Mouse (Mus musculus) liver, embryonic 14.5 days (tissue): ENCODE data around the gene Sipa1. TPM values are rescaled to one million over a fixed set of nuclear protein-coding genes. Genes with fewer than 3 reads are reported as not detected.

Experiments
- ATAC-seq: fragments of 200-750 bp; cut with Nextera tagmentation; 2 replicates; pipeline ENCODE4 v1.8.0; 2017; ENCODE audit warnings: moderate number of reproducible peaks, mild to moderate bottlenecking, moderate library complexity; ENCODE audit not compliant: insufficient read depth
- DNase-seq, 3 experiments: peaks; one replicate each; pipeline ENCODE4 v3.0.0-alpha.2; 2012 to 2013; ENCODE audit warnings: low read depth in 3 of 3, low spot score in 3 of 3
- H3K27ac ChIP-seq: fragments of 300-500 bp; sonication (generic); 2 replicates; pipeline ENCODE4 v1.5.1; 2014; ENCODE audit warnings: moderate library complexity, mild to moderate bottlenecking, control low read depth, inconsistent platforms
- H3K27me3 ChIP-seq: fragments of 300-500 bp; sonication (generic); 2 replicates; pipeline ENCODE4 v1.6.1; 2014; ENCODE audit warnings: mild to moderate bottlenecking, low read length, moderate library complexity; ENCODE audit not compliant: control insufficient read depth, insufficient read depth
- H3K36me3 ChIP-seq: fragments of 300-500 bp; sonication (generic); replicated peaks from 2 replicates; pipeline ENCODE4 v1.6.1; 2014; ENCODE audit warnings: low read depth; ENCODE audit not compliant: control insufficient read depth, insufficient read depth
- H3K4me1 ChIP-seq, 2 experiments: fragments of 200-500 bp in 1 of 2; fragments of 300-500 bp in 1 of 2; sonication (generic) in 1 of 2; replicated peaks; 2 replicates each; pipeline ENCODE4 v1.6.1; 2012 to 2014; ENCODE audit warnings: antibody characterized with exemption in 1 of 2, inconsistent platforms in 1 of 2, low read length in 1 of 2; ENCODE audit not compliant: control insufficient read depth in 2 of 2, insufficient read depth in 2 of 2
- H3K4me2 ChIP-seq: fragments of 300-500 bp; sonication (generic); 2 replicates; pipeline ENCODE4 v1.6.1; 2014; ENCODE audit warnings: low read depth, mild to moderate bottlenecking, control low read depth, moderate library complexity
- H3K4me3 ChIP-seq, 2 experiments: fragments of 200-500 bp in 1 of 2; fragments of 300-500 bp in 1 of 2; sonication (generic) in 1 of 2; 2 replicates each; pipeline ENCODE4 v1.5.1; 2012 to 2014; ENCODE audit warnings: low read depth in 2 of 2, low read length in 2 of 2, mild to moderate bottlenecking in 2 of 2, control low read depth in 1 of 2, inconsistent platforms in 1 of 2, moderate library complexity in 1 of 2; ENCODE audit not compliant: insufficient read depth in 1 of 2
- H3K9ac ChIP-seq: fragments of 300-500 bp; sonication (generic); replicated peaks from 2 replicates; pipeline ENCODE4 v1.6.1; 2014; ENCODE audit warnings: mild to moderate bottlenecking, control low read depth, moderate library complexity
- H3K9me3 ChIP-seq: fragments of 300-500 bp; sonication (generic); 2 replicates; pipeline ENCODE4 v1.6.1; 2016; ENCODE audit warnings: low read length, mixed read lengths; ENCODE audit not compliant: control insufficient read depth
- CTCF ChIP-seq: IDR thresholded peaks from 2 replicates; pipeline ENCODE4 v1.5.1; 2016; ENCODE audit warnings: antibody characterized with exemption, low read depth, control low read depth
- EP300 ChIP-seq: IDR thresholded peaks from 2 replicates; pipeline ENCODE4 v1.6.1; 2016; ENCODE audit warnings: antibody characterized with exemption, low read depth
- WGBS: fragments of 180-500 bp; shearing (Covaris S2); extraction: QIAGEN DNeasy Blood & Tissue Kit; methylation state at CpG from one replicate; pipeline ENCODE4 v1.1.7; 2014; ENCODE audit not compliant: insufficient replicate concordance; 5-methylcytosine and 5-hydroxymethylcytosine counted together
- polyA plus RNA-seq, 2 experiments: library from polyadenylated mRNA; depleted of rRNA in 1 of 2; stranded (reverse) in 1 of 2; unstranded in 1 of 2; fragments of >200 nt; fragmentation: Nextera tagmentation in 1 of 2; extraction: Ambion mirVana in 1 of 2; gene quantifications; 2 replicates each; pipeline versions ENCODE4 v1.2.1 to v1.2.3; 2012 to 2014

The Sipa1 gene
- polyA plus RNA-seq, 2 experiments = 14.3 to 27.5 TPM

DNA sequence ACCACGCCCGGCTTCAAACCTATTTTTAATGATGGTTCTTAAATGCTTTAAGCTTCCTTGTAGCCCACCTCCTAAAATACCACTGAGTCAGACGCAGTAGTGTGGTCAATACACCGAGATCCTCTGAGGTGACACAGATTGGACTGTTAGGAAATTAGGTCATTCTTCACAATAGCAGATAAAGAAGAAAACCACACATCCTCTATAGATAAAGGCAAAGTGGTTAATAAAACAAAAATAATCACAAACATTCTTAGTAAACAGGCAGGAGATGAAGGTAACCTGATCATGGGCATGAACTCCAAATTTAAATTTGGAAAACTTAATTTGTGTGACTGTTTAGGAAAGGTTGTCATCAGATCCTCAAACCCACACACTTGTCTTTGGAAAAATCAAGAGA lies 43.5 kb downstream of the Sipa1 start:
- TF ChIP-seq CTCF (no peak), EP300 (no peak)
- ATAC-seq = no peak
- DNase-seq = no peak
- 31% methylated on average over 4 of the region's 4 CpGs for WGBS
- Histone ChIP-seq H3K4me1 (no peaks in the 10 kb centered on the region), H3K27ac (no peak overlapping the region), H3K9ac (no peak overlapping the region), H3K9me3 (no peaks in the 10 kb centered on the region), H3K27me3 (no peaks in the 10 kb centered on the region), H3K4me2 (no peak overlapping the region), H3K4me3 (no peak overlapping the region), H3K36me3 (no peaks in the 10 kb centered on the region)

- TF ChIP-seq CTCF = no peak
- no peak for TF ChIP-seq EP300
- ATAC-seq = no peak
Measured at GRCm38 (mm10) chr19:5614953-5615352, 48.6 kb downstream of the Sipa1 start.

GRCm38 (mm10) chr19:5612762-5613411 lies 50.6 kb downstream of the Sipa1 start:
- Histone ChIP-seq H3K9me3 (no peaks in the 10 kb centered on the region), H3K4me2 (no peak overlapping the region), H3K4me1 (peaks cover 19 to 28% of the 10 kb centered on the region in 2 experiments), H3K4me3 (no peak overlapping the region), H3K27ac (no peak overlapping the region), H3K27me3 (no peaks in the 10 kb centered on the region), H3K9ac (peak overlapping the region; percentile 28; the same call in 1 of the 2 replicates), H3K36me3 (peaks cover 10% of the 10 kb centered on the region)
- ATAC-seq = no peak
- TF ChIP-seq CTCF (no peak), EP300 (peak; percentile 66; the same call in 1 of the 2 replicates)
- 20% methylated on average over 3 of the region's 3 CpGs for WGBS
- DNase-seq = no peak

More at GRCm38 (mm10) chr19:5614953-5615352, 48.6 kb downstream of the Sipa1 start:
- no peak overlapping the region for H3K27ac ChIP-seq
- no peaks in the 10 kb centered on the region for H3K9me3 ChIP-seq
- WGBS = 70% methylated on average over 2 of the region's 2 CpGs
- no peak for DNase-seq
- H3K4me3 ChIP-seq = no peak overlapping the region
- no peak overlapping the region for H3K4me2 ChIP-seq
- no peaks in the 10 kb centered on the region for H3K27me3 ChIP-seq
- peaks cover 19 to 21% of the 10 kb centered on the region in 2 experiments for H3K4me1 ChIP-seq
- no peaks in the 10 kb centered on the region for H3K36me3 ChIP-seq
- H3K9ac ChIP-seq = no peak overlapping the region

DNA sequence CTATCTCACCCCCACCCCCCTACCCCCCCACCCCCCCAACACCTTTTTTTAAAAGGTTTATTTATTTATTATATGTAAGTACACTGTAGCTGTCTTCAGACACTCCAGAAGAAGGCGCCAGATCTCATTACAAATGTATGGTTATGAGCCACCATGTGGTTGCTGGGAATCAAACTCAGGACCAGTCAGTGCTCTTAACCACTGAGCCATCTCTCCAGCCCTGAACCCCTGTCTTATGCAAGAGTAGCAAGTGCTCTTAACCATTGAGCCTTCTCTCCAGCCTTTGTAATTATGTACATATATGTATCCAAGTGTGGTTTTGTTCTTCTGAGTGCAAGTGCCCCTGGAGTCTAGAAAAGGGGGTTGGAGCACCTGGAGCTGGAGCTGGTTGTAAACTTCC lies 51.5 kb downstream of the Sipa1 start:
- WGBS = 82% methylated on average over 1 of the region's 1 CpGs
- DNase-seq (no peak), ATAC-seq (no peak)
- Histone ChIP-seq H3K9me3 (no peaks in the 10 kb centered on the region), H3K4me2 (no peak overlapping the region), H3K4me3 (no peak overlapping the region), H3K27ac (no peak overlapping the region), H3K27me3 (no peaks in the 10 kb centered on the region), H3K9ac (no peak overlapping the region), H3K4me1 (peaks cover 19 to 28% of the 10 kb centered on the region in 2 experiments), H3K36me3 (peaks cover 19% of the 10 kb centered on the region)
- TF ChIP-seq CTCF (no peak), EP300 (no peak)

- peak within 1 kb of the TSS; percentile 65 for H3K27ac ChIP-seq
- H3K4me3 ChIP-seq = peak within 1 kb of the TSS; percentile 76 to 79
- DNase-seq (peak; percentile 73 to 84 (median 73)), ATAC-seq (peak; percentile 89)
- WGBS = 1% methylated on average over 55 of the region's 55 CpGs
- H3K4me1 ChIP-seq = peaks cover 19 to 28% of the 10 kb centered on the region in 2 experiments
- peaks cover 32% of the 10 kb centered on the region for H3K36me3 ChIP-seq
- no peaks in the 10 kb centered on the region for H3K27me3 ChIP-seq
- 0 out of 2 replicates have a peak, but pooled peaks have one; percentile 21 for TF ChIP-seq CTCF
- no peak for TF ChIP-seq EP300
- H3K4me2 ChIP-seq = peak within 1 kb of the TSS; percentile 63
- H3K9ac ChIP-seq = peak within 1 kb of the TSS; percentile 75
- H3K9me3 ChIP-seq = no peaks in the 10 kb centered on the region
Measured at GRCm38 (mm10) chr19:5609547-5610404, 53.7 kb downstream of the Sipa1 start, which contains the start of gene Kat5. Gene Kat5, minus strand, starts transcription at chr19:5610237.
